Mouse (Mus musculus) heart, adult 2 months (tissue): ENCODE data around the gene Clip3. TPM values are rescaled to one million over a fixed set of nuclear protein-coding genes. Genes with fewer than 3 reads are reported as not detected.
A peak's percentile ranks its signal among the peaks of the same experiment; 100 is the strongest.

Experiments used
- DNase-seq, 2 experiments: peaks; one replicate each; pipeline ENCODE4 v3.0.0; 2021
- H3K27ac ChIP-seq: fragments of 200-600 bp; 2 replicates; pipeline ENCODE4 v1.8.1; 2022
- H3K27me3 ChIP-seq: fragments of 200-500 bp; 2 replicates; pipeline ENCODE4 v1.6.1; 2012; ENCODE audit warnings: mild to moderate bottlenecking, low read length, inconsistent platforms, mixed read lengths; ENCODE audit not compliant: control insufficient read depth, insufficient read depth
- H3K36me3 ChIP-seq: fragments of 200-500 bp; 2 replicates; pipeline ENCODE4 v1.6.1; 2012; ENCODE audit warnings: low read length, inconsistent platforms; ENCODE audit not compliant: control insufficient read depth, insufficient read depth
- H3K4me1 ChIP-seq: fragments of 200-500 bp; 2 replicates; pipeline ENCODE4 v1.6.1; 2011; ENCODE audit warnings: low read length; ENCODE audit not compliant: control insufficient read depth, insufficient read depth
- H3K4me3 ChIP-seq: fragments of 200-600 bp; 2 replicates; pipeline ENCODE4 v1.8.1; 2022
- H3K79me2 ChIP-seq: fragments of 200-500 bp; replicated peaks from 2 replicates; pipeline ENCODE4 v1.6.1; 2012; ENCODE audit warnings: mild to moderate bottlenecking, inconsistent platforms, low read length, moderate library complexity, mixed read lengths; ENCODE audit not compliant: control insufficient read depth, insufficient read depth
- H3K9ac ChIP-seq: fragments of 200-500 bp; 2 replicates; pipeline ENCODE4 v1.6.1; 2012; ENCODE audit warnings: low read depth, mild to moderate bottlenecking, control low read depth, inconsistent platforms, low read length, mixed read lengths
- CTCF ChIP-seq: fragments of 200-600 bp; IDR thresholded peaks from 2 replicates; pipeline ENCODE4 v1.8.1; 2022; ENCODE audit warnings: antibody characterized with exemption, mild to moderate bottlenecking, moderate library complexity
- EP300 ChIP-seq: fragments of 200-500 bp; IDR thresholded peaks from 2 replicates; pipeline ENCODE4 v1.6.1; 2011; ENCODE audit warnings: low read depth, low read length, control low read depth; ENCODE audit not compliant: insufficient read depth
- POLR2A ChIP-seq: fragments of 200-500 bp; IDR thresholded peaks from 2 replicates; pipeline ENCODE4 v1.6.1; 2011; ENCODE audit warnings: mild to moderate bottlenecking, low read depth, low read length, control low read depth; ENCODE audit not compliant: insufficient read depth
- WGBS: fragments of 180-500 bp; shearing (Covaris S2); methylation state at CpG from one replicate; pipeline ENCODE4 v1.1.7; 2018; 5-methylcytosine and 5-hydroxymethylcytosine counted together
- intact Hi-C: fragments of 180-260 bp; cut with DNase I; formaldehyde crosslinking; loops from one replicate; pipeline ENCODE4 v1.15.1; 2025
- polyA plus RNA-seq: library from polyadenylated mRNA; depleted of rRNA; stranded (reverse); fragments of >200 nt; gene quantifications from 2 replicates; pipeline ENCODE4 v1.2.3, GENCODE M21; 2012
- total RNA-seq, 2 experiments: library from RNA; stranded (reverse); gene quantifications; 2 replicates each; pipeline ENCODE4 v1.2.3; 2021

Gene Clip3
- total and polyA plus RNA-seq, 3 experiments: 5.6 to 6.6 (median 5.6) TPM

DNA sequence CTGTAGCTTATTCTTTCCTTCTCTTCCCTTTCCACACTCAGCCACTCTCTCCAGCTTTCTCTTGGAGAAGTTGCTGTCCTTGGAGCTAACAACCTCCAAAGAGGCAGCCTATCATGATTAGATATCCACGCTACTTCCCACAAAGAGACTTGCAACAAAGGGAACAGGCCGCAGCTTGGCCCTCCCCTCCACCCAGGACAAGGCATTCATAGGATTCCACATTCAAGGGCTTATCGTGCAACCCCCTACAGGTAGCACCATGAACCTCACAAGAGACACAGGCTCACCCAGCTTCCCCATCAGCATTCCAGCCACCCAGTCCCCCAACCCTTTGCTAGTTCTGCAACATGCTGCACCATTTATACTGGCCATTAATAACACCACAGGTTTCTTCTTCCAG is 24.7 kb upstream of the Clip3 start:
- TF ChIP-seq POLR2A (no peak), CTCF (no peak), EP300 (no peak)
- H3K9ac ChIP-seq: no peak overlapping the region
- no peaks in the 10 kb centered on the region for H3K27me3 ChIP-seq
- no peaks in the 10 kb centered on the region for H3K4me1 ChIP-seq
- no peak for DNase-seq
- no peak overlapping the region for H3K27ac ChIP-seq
- H3K36me3 ChIP-seq: no peaks in the 10 kb centered on the region
- H3K79me2 ChIP-seq: no peaks in the 10 kb centered on the region
- H3K4me3 ChIP-seq: no peak overlapping the region
- WGBS: 75% methylated on average over 3 of the region's 3 CpGs
- intact Hi-C loops: no loop called here

DNA sequence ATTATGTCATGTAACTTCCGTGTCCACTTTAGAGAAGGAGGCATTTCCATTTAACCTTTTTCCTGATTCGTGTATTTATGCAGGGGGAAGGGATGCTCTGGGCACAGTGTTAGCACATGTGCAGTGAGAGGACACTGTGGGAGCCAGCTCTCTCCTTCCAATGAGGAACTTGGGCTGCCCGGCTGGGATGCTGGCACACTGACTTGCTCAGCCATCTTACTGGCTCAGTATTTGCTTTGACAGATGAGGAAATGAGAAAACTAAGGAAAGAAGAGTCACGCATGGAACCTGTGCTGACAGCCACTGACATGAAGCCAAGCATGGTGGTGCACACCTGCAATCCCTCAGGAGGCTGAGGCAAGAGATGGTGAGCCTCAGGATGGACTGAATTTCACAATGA is 21.9 kb upstream of the Clip3 start:
- intact Hi-C loops: no loop called here
- no peak overlapping the region for H3K4me3 ChIP-seq
- TF ChIP-seq POLR2A: no peak
- no peaks in the 10 kb centered on the region for H3K4me1 ChIP-seq
- DNase-seq: no peak
- no peak overlapping the region for H3K27ac ChIP-seq
- no peaks in the 10 kb centered on the region for H3K27me3 ChIP-seq
- 82% methylated on average over 4 of the region's 4 CpGs for WGBS
- no peaks in the 10 kb centered on the region for H3K79me2 ChIP-seq
- H3K9ac ChIP-seq: no peak overlapping the region
- no peaks in the 10 kb centered on the region for H3K36me3 ChIP-seq

DNA sequence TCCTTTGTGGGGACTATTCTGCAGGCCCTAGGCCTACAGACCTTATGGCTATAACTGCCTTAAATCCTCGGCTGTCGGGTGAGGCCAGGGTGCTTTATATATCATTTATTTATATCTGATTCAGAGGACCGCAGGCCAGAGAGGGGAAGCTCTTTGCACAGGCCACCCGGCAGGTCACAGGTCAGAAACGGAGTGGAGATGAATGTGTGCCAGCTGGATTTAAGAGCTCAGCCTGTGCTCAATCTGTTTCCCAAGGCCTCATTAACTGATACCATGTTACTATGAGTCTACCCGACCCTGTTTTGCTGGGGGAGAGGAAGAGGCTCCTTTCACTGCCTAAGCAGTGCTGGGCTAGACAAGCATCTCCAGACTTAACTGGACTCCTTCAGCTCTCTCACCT is 17.1 kb upstream of the Clip3 start:
- no peak overlapping the region for H3K4me3 ChIP-seq
- WGBS: 84% methylated on average over 6 of the region's 6 CpGs
- TF ChIP-seq POLR2A (no peak), EP300 (no peak), CTCF (no peak)
- intact Hi-C loops: no loop called here
- no peaks in the 10 kb centered on the region for H3K36me3 ChIP-seq
- no peaks in the 10 kb centered on the region for H3K79me2 ChIP-seq
- no peak overlapping the region for H3K9ac ChIP-seq
- H3K4me1 ChIP-seq: no peaks in the 10 kb centered on the region
- DNase-seq: no peak
- no peaks in the 10 kb centered on the region for H3K27me3 ChIP-seq
- H3K27ac ChIP-seq: no peak overlapping the region

DNA sequence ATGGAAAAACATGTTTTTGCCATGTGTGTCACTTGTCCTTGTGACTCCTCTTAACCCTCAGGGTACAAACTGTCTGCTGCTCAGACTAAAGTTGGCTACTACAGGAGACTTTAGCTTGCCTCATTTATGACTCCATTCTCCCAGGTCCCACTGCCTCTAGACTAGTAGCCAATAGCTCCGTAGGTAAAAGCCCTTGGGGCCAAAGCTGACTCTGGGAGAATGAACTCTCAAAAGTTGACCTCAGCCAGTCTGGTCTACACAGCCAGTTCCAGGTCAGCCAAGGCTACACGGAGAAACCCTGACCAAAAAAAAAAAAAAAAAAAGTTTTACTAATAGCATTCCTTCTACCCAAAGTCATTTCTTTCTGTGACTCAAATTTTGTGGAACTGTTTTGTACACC is 12.6 kb upstream of the Clip3 start:
- no peaks in the 10 kb centered on the region for H3K79me2 ChIP-seq
- no peak overlapping the region for H3K27ac ChIP-seq
- DNase-seq: no peak
- no peak for TF ChIP-seq CTCF
- no peak for TF ChIP-seq EP300
- intact Hi-C loops: no loop called here
- 33% methylated on average over 2 of the region's 2 CpGs for WGBS
- no peaks in the 10 kb centered on the region for H3K27me3 ChIP-seq
- no peak overlapping the region for H3K9ac ChIP-seq
- H3K4me1 ChIP-seq: no peaks in the 10 kb centered on the region; the same call in 1 of the 2 replicates
- H3K4me3 ChIP-seq: no peak overlapping the region
- H3K36me3 ChIP-seq: no peaks in the 10 kb centered on the region

DNA sequence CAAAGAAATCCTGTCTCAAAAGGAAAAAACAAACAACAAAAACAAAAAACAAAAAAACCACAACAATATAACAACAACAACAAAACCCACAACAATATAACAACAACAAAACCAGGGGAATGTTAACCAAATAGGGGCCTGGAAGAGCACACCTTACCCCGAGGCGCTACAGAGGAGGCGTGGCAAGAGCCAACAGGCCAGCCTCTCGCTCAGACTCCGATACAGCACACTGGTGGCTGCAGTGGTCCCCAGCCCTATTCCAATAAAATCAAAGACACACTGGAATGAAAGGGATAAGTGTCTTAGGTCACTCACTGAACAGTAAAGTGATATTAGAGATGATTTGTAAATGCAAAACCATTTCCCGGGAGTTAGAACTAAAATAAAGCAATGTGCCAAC is 12.0 kb upstream of the Clip3 start:
- Histone ChIP-seq H3K4me1 (no peaks in the 10 kb centered on the region; the same call in 1 of the 2 replicates), H3K4me3 (peak overlapping the region; percentile 90), H3K27me3 (no peaks in the 10 kb centered on the region), H3K36me3 (no peaks in the 10 kb centered on the region), H3K79me2 (no peaks in the 10 kb centered on the region), H3K9ac (no peak overlapping the region), H3K27ac (no peak overlapping the region; the same call in 1 of the 2 replicates)
- WGBS: 0% methylated on average over 6 of the region's 6 CpGs
- TF ChIP-seq POLR2A (no peak), CTCF (no peak), EP300 (no peak)
- intact Hi-C loops: no loop called here
- DNase-seq: no peak

DNA sequence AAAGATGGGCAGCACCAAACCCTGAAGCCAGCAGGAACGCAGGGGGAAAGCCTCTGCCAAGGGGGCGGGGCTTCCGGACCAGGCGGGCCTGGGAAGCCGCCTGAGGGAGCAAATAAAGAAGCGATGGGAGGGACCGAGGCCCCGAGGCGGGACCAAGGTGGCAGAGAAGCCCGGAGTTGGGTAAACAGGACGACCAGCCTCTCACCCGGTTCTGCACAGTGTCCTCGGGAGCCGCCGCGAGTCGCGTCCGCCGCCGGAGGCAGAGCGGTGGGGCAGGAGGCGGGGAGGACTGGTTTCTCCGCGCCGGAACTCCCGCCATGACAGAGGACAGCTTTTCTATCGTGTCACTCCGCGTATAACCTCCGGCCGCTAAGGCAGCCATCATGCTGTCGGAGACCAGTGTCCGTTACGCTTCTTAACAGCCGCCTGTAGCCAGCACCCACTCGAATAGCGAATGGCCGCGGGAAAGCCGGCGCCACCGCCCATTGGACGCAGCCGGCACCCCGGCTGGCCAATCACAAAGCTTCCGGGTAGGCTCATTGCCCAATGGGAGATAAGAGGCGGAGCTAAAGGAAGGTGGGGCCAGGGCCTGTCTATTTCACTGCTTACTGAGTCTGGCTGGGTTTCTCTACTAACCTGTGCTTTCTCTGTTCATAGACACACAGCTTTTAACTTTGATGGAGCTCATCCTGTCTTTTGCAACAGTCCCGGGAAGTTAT is 11.4 kb upstream of the Clip3 start, which contains the start of the genes Thap8 and Wdr62:
Gene Thap8, plus strand, starts transcription at position 144 of the 719 bp plus-strand sequence.
Gene Wdr62, minus strand, starts transcription at position 469 of the 719 bp plus-strand sequence.
- TF ChIP-seq EP300 (no peak), POLR2A (peak; percentile 67; the same call in 1 of the 2 replicates), CTCF (0 out of 2 replicates have a peak, but pooled peaks have one; percentile 2)
- intact Hi-C loops: loop anchor here (1.0 kb wide), 1 partner anchor 49 kb away; the partner anchor contains the start of gene Polr2i
- Histone ChIP-seq H3K36me3 (no peaks in the 10 kb centered on the region), H3K4me1 (no peaks in the 10 kb centered on the region; the same call in 1 of the 2 replicates), H3K27ac (peak within 1 kb of the TSS; percentile 91), H3K4me3 (peak within 1 kb of the TSS; percentile 90), H3K79me2 (no peaks in the 10 kb centered on the region), H3K9ac (peak within 1 kb of the TSS; percentile 36), H3K27me3 (no peaks in the 10 kb centered on the region)
- peak; percentile 91 to 93 for DNase-seq
- WGBS: under 1% methylated on average over 48 of the region's 49 CpGs
